Mouse (Mus musculus) stomach, postnatal 0 days (tissue): ENCODE data around the gene Mical2. TPM values are rescaled to one million over a fixed set of nuclear protein-coding genes. Genes with fewer than 3 reads are reported as not detected.

Experiments
- ATAC-seq: fragments of 200-750 bp; cut with Nextera tagmentation; 2 replicates; pipeline ENCODE4 v1.8.0; 2017; ENCODE audit not compliant: low FRiP score, low TSS enrichment
- DNase-seq: peaks from one replicate; pipeline ENCODE4 v3.0.0-alpha.2; 2016; ENCODE audit warnings: low spot score
- H3K27ac ChIP-seq: fragments of 300-500 bp; sonication (generic); replicated peaks from 2 replicates; pipeline ENCODE4 v1.5.1; 2014; ENCODE audit warnings: mild to moderate bottlenecking, control low read depth
- H3K27me3 ChIP-seq: fragments of 300-500 bp; sonication (generic); 2 replicates; pipeline ENCODE4 v1.6.1; 2014; ENCODE audit warnings: low read length; ENCODE audit not compliant: control insufficient read depth, insufficient read depth
- H3K36me3 ChIP-seq: fragments of 300-500 bp; sonication (generic); 2 replicates; pipeline ENCODE4 v1.6.1; 2014; ENCODE audit warnings: low read length, mixed read lengths; ENCODE audit not compliant: control insufficient read depth, insufficient read depth
- H3K4me1 ChIP-seq: fragments of 300-500 bp; sonication (generic); replicated peaks from 2 replicates; pipeline ENCODE4 v1.6.1; 2014; ENCODE audit warnings: antibody characterized with exemption; ENCODE audit not compliant: control insufficient read depth, insufficient read depth
- H3K4me2 ChIP-seq: fragments of 300-500 bp; sonication (generic); replicated peaks from 2 replicates; pipeline ENCODE4 v1.6.1; 2014; ENCODE audit warnings: low read depth, mild to moderate bottlenecking, control low read depth, moderate library complexity
- H3K4me3 ChIP-seq: fragments of 300-500 bp; sonication (generic); 2 replicates; pipeline ENCODE4 v1.5.1; 2014; ENCODE audit warnings: low read depth, low read length, control low read depth
- H3K9ac ChIP-seq: fragments of 300-500 bp; sonication (generic); 2 replicates; pipeline ENCODE4 v1.6.1; 2014; ENCODE audit warnings: mild to moderate bottlenecking, low read length, control low read depth, mixed read lengths
- H3K9me3 ChIP-seq: fragments of 300-500 bp; sonication (generic); 2 replicates; pipeline ENCODE4 v1.6.1; 2016; ENCODE audit warnings: low read length; ENCODE audit not compliant: control insufficient read depth
- CTCF ChIP-seq: IDR thresholded peaks from 2 replicates; pipeline ENCODE4 v1.5.1; 2016; ENCODE audit warnings: antibody characterized with exemption, low read depth, mild to moderate bottlenecking, moderate library complexity
- EP300 ChIP-seq: optimal IDR thresholded peaks from 2 replicates; pipeline ENCODE3; 2016; ENCODE audit warnings: antibody characterized with exemption
- WGBS: fragments of 180-500 bp; shearing (Covaris S2); extraction: QIAGEN DNeasy Blood & Tissue Kit; methylation state at CpG from one replicate; pipeline ENCODE4 v1.1.7; 2014; 5-methylcytosine and 5-hydroxymethylcytosine counted together
- polyA plus RNA-seq: library from polyadenylated mRNA; unstranded; fragments of >200 nt; fragmentation: Nextera tagmentation; extraction: Ambion mirVana; gene quantifications from 2 replicates; pipeline ENCODE4 v1.2.1, GENCODE M21; 2015

The Mical2 gene
- polyA plus RNA-seq, 1 experiment from 2014 or later = 8.4 TPM

- no peak for ATAC-seq
- Histone ChIP-seq H3K4me3 (no peak overlapping the region), H3K27ac (no peak overlapping the region), H3K9me3 (no peaks in the 10 kb centered on the region), H3K36me3 (no peaks in the 10 kb centered on the region), H3K9ac (no peak overlapping the region), H3K4me1 (no peaks in the 10 kb centered on the region), H3K27me3 (no peaks in the 10 kb centered on the region), H3K4me2 (no peak overlapping the region)
- TF ChIP-seq CTCF (no peak), EP300 (no peak)
- no peak for DNase-seq
- WGBS = 85% methylated on average over 3 of the region's 3 CpGs
These were observed 184.3 kb downstream of the Mical2 start for GRCm38 (mm10) chr7:112409991-112410390.

GRCm38 (mm10) chr7:112413286-112413685 is 187.6 kb downstream of the Mical2 start:
- no peaks in the 10 kb centered on the region for H3K36me3 ChIP-seq
- H3K4me1 ChIP-seq = peaks cover 5% of the 10 kb centered on the region
- no peak overlapping the region for H3K4me3 ChIP-seq
- ATAC-seq = no peak
- H3K9ac ChIP-seq = no peak overlapping the region
- 70% methylated on average over 6 of the region's 6 CpGs for WGBS
- no peaks in the 10 kb centered on the region for H3K9me3 ChIP-seq
- no peak for TF ChIP-seq EP300
- no peak for TF ChIP-seq CTCF
- no peak for DNase-seq
- H3K27me3 ChIP-seq = no peaks in the 10 kb centered on the region
- H3K27ac ChIP-seq = no peak overlapping the region
- H3K4me2 ChIP-seq = no peak overlapping the region

GRCm38 (mm10) chr7:112416058-112416526 is 190.4 kb downstream of the Mical2 start:
- Histone ChIP-seq H3K4me1 (peaks cover 5% of the 10 kb centered on the region), H3K27ac (no peak overlapping the region), H3K4me2 (peak overlapping the region; percentile 31), H3K9me3 (no peaks in the 10 kb centered on the region), H3K4me3 (no peak overlapping the region), H3K27me3 (no peaks in the 10 kb centered on the region), H3K36me3 (no peaks in the 10 kb centered on the region), H3K9ac (no peak overlapping the region)
- peak; percentile 30 for DNase-seq
- TF ChIP-seq CTCF (no peak), EP300 (no peak)
- ATAC-seq = no peak
- 22% methylated on average over 14 of the region's 14 CpGs for WGBS

- WGBS = 15% methylated on average over 6 of the region's 7 CpGs
- ATAC-seq (peak; percentile 48), DNase-seq (peak; percentile 19)
- no peak overlapping the region for H3K9ac ChIP-seq
- no peak overlapping the region for H3K4me2 ChIP-seq
- H3K9me3 ChIP-seq = no peaks in the 10 kb centered on the region
- peak overlapping the region; percentile 13; the same call in 1 of the 2 replicates for H3K27ac ChIP-seq
- TF ChIP-seq EP300 (no peak), CTCF (no peak)
- H3K4me3 ChIP-seq = no peak overlapping the region
- peaks cover 5% of the 10 kb centered on the region for H3K4me1 ChIP-seq
- no peaks in the 10 kb centered on the region for H3K36me3 ChIP-seq
- no peaks in the 10 kb centered on the region for H3K27me3 ChIP-seq
These were observed 191.3 kb downstream of the Mical2 start for GRCm38 (mm10) chr7:112416730-112417513.

- WGBS = 59% methylated on average over 4 of the region's 4 CpGs
- DNase-seq (no peak), ATAC-seq (no peak)
- Histone ChIP-seq H3K36me3 (no peaks in the 10 kb centered on the region), H3K27ac (no peak overlapping the region), H3K4me1 (peaks cover 5% of the 10 kb centered on the region), H3K4me3 (no peak overlapping the region), H3K9ac (no peak overlapping the region), H3K27me3 (no peaks in the 10 kb centered on the region), H3K9me3 (no peaks in the 10 kb centered on the region), H3K4me2 (no peak overlapping the region)
- no peak for TF ChIP-seq CTCF
- TF ChIP-seq EP300 = no peak
These were observed 191.9 kb downstream of the Mical2 start for GRCm38 (mm10) chr7:112417598-112417997.

GRCm38 (mm10) chr7:112423438-112423837 is 197.8 kb downstream of the Mical2 start:
- H3K9me3 ChIP-seq = no peaks in the 10 kb centered on the region
- WGBS = 35% methylated on average over 4 of the region's 4 CpGs
- no peaks in the 10 kb centered on the region for H3K36me3 ChIP-seq
- H3K4me2 ChIP-seq = no peak overlapping the region
- H3K9ac ChIP-seq = no peak overlapping the region
- peak; percentile 76 for TF ChIP-seq EP300
- no peak for TF ChIP-seq CTCF
- ATAC-seq (no peak), DNase-seq (no peak)
- 0 out of 2 replicates have a peak, but pooled peaks cover 4% of the 10 kb centered on the region for H3K4me1 ChIP-seq
- no peaks in the 10 kb centered on the region for H3K27me3 ChIP-seq
- H3K4me3 ChIP-seq = no peak overlapping the region
- H3K27ac ChIP-seq = no peak overlapping the region
